Mouse (Mus musculus) cerebellum, postnatal 14 days (tissue): ENCODE results near the gene Pax3.
A peak's percentile ranks its signal among the peaks of the same experiment; 100 is the strongest.

Experiments used
- DNase-seq, 2 experiments: peaks; one replicate each; pipeline ENCODE4 v3.0.0; 2021; ENCODE audit warnings: mixed read lengths in 2 of 2

Pax3 gene

DNA sequence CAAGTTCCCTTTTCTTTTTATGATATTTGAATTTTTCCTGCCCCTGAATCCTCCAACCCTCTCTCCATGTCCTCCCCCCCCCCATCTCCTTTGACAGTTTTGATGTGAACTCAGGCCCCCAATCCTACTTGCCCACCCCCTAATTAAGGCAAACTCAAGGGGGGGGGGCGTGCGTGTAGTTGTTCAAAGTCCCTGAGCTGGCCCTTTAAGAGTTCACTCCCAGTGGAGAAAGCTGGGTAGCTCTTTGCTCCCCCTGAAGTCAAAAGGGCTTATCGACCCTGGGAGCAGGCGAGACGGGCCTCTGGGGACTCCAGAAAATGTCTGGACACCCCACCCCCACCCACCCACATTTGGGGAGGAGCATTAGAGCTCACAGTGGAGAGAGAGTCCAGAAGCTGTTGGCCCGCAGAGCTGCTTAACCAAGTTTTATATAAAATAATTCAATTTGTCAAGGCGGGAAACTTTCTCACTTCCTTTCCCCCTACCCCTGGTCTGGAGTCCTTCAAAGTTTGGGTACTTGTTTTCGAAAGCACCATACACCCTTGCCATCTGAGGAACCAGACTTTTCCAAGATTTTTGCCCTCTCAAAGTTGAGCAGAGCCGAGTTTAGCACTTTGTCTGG, 1.5 kb upstream of the Pax3 start:
- DNase-seq = no peak

DNA sequence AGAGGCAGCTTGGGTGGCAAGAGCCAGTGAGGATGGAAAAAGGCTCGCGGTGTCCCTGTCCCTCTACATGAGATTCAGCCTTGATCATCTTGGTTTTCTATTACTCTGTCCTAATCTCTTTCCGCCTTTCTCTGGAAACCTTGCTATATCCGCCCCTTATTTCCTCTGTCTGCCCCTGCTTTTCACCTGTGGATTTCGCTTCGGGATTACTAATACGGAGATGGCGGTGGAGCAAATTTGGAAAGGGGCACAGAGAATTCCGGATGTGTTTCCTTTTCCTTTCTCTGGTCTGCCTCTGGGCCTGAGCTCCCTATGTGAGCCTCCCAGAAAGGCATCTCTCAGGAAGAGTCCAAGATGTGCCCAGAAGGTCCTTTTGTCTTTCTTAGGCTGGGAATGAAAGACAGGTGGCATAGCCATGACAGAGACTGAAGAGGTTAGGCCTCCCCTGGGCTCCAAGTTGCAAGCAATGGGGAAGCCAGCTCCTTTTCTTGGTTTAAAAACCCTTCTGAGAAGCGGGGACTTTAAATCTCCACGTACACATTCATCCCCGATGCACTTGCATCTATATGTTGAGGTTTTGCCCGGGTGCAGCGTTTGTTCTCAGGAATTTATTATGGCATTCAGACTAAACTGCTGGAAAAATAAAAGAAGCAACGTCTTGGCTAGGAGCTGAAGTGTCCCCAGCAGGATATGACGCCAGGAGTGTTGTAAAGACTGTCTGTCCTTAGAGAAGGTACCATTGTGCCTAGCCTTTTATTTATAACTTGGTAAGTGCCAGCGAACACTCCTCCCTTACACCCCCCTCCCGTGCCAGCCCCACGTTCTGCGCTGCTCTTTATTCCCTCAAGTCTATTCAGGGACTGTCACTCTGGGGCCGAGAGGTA, 659 bp upstream of the Pax3 start:
- DNase-seq = no peak

DNA sequence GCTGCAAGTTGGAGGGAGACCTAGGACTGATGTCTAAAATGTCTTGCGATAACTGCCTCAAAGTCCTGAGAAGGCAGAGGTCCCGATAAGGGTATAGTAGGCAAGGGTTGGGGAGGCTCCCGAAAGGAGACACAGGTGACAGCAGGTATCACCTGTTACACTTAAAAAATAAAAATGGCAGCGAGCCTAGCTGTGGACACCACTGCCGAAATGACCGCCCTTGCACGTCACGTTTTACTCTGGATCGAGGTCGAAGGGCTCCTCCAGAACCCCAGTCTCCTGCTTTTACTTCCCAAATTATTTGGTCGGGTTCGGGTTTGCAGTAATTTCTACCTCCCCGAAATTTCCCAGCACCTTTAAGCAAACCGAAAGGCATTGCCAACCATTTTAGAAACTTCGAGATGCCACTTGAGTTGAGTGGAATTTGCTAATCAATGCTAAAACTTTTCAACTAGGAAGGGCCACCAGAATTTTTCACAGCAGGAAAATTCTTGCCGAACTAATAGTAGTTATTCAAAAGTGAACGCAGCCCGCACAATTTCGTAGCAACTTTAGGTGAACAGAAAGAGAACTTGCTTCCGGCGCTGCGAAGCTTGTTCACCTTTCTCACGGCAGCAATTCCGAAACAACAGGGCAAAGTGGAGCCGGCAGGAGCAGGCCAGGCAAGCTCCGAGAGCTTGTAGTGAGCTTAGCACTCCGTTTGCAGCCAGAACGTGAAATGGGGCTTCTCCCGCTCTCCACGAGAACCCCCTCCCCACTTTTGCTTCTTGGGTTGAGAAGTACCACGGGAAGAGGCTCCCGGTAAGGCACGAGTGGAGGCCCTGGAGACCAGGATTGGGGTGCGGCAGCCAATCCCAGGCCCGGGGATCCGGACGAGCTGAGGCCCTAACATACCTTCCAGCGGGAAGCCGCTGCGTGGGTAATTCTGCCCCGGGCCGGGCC, 892 bp downstream of the Pax3 start:
- DNase-seq = no peak

DNA sequence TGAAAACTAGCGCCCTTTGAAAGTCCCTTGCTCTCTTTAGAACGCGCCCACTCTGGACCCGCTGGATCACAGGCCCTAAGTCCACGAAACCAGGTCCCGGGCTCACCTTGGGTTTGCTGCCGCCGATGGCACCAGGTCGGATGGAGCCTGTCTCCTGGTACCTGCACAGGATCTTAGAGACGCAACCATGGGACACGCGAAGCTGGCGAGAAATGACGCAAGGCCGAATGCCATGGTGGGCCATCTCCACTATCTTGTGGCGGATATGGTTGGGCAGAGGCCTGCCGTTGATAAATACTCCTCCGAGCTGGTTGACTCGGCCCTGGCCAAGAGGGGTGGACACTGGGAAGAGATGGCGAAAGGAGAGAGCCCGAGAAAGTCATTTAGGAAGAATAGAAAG, 1.8 kb downstream of the Pax3 start:
- peak in 1 of 2 experiments; percentile 44 for DNase-seq

DNA sequence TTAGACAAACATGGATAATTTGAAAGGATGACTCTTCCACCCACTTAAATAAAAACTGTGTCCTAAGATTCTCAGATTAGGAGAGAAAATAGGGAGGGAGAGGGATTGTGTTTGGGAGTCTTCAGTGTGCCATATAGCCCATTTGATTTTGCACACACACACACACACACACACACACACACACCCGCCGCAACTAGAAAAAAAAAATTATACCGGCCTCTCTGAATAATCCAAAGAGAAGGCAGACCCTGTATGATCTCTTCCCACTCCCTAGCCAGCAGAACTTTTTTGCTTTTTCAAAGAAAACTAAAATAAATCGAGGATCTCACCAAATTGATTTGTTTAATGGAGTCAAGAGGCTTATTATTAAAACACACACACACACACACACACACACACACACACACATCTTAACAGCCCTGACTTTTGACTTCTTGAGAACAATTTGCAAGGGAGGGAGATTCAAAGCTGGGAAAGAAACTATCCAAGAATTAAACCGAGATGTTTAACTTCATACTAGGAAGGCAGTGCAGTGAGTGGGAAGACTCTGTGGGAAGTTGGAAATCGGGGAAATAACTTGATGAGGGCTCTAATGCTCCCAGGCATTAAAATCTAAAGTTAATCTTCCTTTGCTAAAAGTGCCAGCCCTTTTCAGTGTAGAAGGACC, 2.4 kb downstream of the Pax3 start:
- DNase-seq = no peak

DNA sequence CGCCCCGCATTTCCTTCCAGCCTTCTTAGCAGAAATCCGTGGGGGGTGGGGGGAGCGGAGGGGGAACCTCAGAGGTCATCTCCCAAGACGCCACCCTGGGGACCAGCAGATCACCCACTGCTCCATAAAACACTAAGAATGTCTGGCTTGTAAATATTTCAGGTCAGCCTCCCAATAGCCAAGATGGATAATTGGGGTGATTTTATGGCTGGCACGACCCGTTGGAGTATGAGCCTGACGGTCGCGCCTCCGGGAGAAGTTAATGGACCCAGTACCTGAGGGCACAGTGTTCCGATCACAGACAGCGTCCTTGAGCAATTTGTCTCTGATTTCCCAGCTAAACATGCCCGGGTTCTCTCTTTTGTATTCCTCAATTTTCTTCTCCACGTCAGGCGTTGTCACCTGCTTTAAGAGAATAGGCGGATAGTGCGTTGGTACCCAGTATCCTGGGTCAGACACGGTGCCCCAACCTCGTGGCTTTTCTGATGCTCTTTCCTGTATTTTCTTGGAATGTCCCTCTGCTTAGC, 3.4 kb downstream of the Pax3 start:
- DNase-seq = peak in 1 of 2 experiments; percentile 44

DNA sequence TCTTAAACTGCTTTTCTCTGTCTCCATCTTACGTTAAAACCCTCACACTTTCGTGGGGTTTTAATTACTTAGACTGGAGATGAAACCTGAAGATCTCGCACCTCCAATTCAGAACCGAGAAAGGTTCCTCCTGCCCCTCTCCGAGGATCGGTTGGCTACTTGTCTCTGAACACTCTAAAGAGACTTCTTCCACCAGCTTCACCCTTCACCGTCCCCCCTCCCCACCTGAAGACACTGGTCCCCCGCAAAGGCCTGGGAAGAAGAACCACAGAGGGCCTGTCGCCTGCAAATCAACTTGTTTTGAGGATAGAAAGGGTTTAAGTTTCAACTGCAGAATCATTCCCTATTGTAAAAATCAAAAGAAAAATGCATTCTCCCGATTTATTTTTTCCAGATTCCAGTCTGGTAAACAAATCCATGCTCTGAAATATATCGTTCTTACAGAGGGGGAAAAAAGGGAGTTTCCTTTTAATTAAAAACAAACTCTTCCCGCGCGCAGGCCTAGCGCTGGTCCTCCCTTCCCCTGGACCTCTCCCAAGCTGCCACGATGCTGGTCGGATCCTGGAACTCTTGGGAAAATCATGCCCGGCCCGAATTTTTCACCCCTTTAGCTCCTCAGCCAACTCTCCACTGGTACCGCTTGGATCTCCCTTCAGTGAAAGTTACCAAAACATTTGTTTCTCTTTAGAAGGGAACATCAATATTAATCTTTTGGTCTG, 4.0 kb downstream of the Pax3 start:
- DNase-seq = no peak

DNA sequence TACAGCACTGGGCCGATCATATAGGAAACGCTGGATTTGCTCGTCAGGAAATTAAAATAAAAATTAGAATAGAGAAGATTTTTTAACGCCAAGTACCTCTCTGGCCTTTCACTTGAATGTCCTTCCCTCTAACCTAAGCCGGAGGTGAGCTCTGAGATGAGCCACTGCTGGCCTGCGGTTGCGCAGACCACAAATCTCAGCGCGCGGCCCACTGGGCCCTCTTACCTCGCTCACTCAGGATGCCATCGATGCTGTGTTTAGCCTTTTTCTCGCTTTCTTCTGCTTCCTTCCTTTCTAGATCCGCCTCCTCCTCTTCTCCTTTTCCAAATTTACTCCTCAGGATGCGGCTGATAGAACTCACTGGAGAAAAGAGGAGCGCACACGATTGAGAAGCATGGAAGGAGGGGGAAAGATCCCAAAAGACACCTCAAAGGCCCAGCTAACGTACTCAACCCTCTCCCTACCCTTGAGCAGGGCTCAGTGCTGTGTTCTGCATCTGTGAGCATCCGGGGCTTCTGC, 4.7 kb downstream of the Pax3 start:
- DNase-seq = no peak

DNA sequence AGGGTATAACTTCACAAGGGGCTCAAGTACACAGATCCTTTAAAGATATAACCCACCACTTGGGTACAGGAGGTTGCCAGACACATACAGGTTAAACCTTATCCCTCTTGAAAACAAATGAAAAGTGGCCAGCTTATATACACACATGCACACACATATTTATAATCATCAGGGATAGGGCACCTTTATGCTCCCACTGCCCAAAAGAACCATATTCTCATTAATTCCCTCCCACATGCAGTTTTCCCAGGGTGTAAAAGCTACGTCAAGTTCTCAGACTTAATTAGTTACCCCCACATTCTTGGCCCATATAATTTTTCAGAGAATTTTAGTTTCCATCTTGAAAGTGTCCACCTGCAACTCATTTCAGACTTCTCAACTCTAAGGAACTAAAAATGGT, 5.2 kb downstream of the Pax3 start:
- no peak for DNase-seq

DNA sequence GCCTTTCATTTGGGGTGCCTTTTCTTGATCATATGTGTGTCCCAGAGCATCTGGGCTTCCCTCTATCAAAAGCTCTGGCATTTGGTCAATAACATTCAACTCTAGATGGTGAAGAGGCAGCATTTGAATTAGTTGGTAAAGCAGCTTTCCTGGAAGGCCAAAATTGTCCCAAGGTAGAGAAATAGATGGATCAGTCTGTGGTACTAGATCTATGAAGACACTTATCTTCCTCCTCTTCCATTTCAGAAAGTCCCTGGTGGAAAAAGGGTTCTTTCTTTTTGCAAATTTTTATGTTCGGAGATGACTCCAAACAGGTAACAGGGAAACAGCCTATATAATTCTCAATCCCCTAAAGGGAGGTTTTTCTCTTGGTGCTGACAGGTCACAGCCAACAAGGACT, 5.6 kb downstream of the Pax3 start:
- DNase-seq = no peak

DNA sequence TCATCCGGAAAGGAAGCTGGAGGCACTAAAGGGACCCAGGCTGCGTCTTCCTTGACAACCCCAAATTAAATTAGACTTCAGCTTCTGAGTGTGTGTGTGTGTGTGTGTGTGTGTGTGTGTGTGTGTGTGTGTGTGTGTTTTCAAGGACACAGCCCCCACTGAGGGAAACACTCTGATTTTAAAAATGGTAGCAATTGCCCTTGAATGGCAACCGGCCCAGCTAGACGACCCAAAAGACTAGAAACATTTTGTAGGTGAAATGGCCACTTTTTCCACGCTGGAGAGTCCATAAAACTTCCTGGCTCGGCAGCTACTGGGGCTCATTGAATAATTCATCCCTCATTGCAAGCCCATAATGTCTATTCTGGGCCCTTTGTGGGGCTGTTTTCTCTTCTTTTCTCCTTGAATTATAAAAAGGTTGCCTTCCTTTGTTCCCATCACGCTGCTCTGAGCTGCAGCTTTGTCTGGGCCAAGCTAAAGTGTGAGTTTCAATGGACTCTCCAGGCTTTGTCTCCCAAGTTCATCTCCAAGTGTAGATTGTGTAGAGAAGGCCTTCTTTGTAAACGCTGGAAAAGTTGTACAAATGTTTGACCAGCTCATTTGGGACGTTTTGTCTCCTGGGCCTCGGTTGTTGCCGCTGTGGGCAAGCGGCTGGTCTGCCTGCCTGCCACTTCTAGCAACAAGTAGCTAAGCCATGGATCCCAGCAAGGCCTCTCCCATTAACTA, 6.4 kb downstream of the Pax3 start:
- DNase-seq = no peak

DNA sequence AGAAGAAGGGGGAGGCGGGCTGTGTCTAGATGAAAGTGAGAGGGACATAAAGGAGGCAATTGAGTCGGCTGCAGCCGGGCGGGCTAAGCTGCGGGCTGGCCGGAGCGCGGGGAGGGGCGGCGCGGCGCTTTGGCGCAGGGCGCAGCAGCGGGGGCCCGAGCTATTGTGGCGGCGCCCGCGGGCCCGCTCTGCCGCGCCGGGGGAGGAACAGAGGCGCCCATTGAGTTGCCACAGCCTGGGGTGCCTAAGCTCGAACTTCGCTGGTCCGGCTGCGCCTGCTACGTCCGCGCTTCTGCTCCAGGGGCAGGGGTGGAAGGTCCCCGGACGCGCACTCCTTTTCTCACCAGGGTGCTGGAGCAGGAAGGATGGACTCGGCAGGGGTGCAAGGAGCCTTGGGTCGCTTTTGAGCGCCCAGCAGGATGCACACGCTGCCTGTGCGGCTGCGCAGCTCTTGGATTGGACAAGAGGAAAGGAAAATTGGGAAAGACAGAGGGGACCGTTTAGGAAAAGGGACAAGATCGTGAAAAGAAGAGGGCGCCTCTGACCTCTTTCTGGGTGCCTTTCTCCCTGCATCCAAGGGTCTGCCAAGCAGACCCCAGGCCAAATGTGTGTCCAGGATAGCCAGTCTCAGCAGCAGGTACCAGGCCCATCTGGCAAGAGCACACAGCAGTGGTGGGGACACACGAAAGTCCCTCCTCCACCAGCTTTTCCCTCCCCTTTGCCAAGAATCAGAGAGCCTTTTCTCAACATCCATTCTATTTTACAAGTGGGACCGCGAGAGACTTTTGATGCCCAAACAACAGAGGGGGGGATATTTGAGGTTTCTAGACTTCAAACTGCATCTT, 7.2 kb downstream of the Pax3 start:
- peak in 1 of 2 experiments; percentile 39 for DNase-seq

DNA sequence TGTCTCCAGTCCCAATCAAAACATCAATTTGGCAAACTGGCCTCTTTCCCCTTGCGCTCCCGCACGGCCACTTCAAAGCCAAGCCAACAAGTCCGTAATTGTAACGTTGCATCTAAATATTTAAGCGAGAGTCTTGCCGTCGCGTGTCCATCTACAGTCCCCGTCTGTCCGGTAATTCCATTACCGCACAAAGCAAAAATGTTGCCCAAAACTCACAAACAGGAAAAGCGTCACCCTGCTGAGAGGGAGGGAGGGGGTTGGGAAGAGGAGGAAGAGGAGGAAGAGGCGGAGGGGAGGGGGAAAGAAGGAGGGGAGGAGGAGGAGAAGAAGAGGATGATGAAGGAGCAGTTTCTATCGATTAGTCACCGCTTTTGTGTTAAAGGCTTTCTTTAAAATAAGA, 7.9 kb downstream of the Pax3 start:
- DNase-seq = no peak

DNA sequence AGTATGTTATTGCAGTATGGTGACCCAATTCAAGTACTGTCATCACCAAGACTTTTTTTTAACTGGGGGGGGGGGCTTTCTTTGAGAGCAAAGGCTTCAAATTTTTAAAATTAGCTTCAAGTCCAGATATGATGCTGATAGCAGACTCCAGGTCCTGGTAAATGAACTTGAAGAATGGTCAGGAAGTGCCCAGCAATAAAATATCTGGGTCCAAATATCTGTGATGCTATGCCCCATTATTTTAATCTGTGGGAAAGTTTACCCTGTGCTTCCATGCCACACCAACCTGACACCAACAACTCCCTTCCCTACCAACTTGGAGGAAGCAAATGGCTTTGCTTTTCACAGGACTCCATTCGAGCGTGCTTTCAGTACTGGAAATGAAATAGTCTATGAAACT, 8.6 kb downstream of the Pax3 start:
- no peak for DNase-seq

DNA sequence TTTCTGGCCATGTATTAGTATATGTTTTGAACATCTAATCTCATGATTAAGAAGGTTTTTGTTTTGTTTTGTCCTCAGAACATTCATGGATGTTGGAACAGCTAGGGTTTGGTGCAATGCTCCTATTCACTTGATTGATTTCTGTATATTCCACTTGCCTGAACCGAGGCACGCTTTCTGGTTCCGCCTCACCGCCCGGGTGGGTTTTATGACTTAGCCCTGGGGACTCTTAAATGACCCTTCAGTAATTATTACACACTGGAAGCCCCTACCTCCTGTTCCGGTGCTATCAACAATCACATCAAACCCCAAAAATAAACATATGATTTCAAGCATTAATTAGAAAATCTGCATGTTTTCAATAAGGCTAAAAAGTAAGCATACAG, 9.2 kb downstream of the Pax3 start:
- no peak for DNase-seq

DNA sequence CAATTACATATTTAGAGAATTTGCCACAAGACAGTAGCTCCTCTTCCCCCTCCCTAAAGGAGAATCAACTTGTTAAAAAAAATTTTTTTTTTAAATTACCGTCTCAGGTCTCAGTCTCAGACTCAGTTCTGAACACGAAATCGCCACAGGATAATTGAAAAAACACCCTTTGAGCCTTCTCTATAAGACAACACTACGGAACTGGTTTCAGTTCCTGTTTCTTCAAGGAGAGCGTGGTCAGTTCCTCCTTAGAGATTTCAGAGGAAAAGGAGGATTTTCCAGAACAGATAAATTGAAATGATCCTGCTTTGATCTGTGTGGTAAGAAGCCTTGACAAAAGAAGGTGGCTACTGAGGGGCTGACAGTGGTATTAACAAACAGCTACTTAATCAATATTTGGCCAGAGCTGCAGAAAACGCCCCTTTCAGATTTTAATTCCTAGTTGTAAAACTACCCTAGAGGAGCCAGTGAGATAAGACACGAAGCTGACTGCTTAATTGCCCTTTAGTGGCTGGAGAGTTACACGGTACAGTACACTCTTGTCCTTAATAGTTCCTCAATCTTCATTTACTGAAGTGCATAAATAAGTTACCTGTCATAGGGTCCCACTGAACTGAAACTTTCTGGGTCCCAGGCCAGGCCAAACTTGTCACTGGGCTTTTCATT, 9.7 kb downstream of the Pax3 start:
- no peak for DNase-seq

DNA sequence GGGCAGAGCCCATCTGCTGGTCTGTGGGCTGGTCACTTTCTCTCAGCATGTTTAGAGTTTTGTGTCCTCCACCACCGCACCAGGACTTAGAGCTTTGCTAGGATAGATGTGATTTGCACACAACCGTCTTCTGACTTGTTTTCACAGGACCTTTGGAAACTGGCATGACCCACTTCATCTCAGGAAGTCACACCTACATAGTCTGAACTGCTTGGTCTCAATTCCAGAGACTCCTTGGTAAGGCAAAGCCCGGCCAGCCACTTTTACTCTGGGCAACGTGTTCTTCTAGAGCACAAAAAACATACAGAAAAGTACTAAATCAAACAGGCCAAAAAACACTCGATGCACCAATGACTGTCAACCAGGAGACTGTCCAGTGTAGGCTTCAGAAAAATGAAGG, 14.0 kb downstream of the Pax3 start:
- DNase-seq = no peak

DNA sequence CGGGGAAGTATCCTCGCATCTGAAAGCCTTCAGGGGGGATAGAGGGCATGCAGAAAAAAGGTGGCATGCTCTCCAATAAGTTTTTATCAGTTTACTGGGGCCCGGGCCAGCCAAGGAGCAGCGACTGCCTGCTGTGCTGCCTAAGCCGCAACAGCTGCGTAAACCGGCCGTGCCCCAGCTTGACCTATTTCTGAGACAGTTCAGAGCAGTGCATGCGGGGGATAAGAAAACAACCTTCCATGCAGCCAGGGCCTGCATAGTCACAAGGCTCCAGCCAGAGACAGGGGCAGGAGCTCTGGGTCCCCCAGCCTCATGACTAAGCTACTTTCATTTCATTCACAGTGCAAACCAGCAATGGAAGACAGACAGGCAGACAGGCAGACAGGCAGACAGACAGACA, 15.1 kb downstream of the Pax3 start:
- DNase-seq = peak in 1 of 2 experiments; percentile 18

DNA sequence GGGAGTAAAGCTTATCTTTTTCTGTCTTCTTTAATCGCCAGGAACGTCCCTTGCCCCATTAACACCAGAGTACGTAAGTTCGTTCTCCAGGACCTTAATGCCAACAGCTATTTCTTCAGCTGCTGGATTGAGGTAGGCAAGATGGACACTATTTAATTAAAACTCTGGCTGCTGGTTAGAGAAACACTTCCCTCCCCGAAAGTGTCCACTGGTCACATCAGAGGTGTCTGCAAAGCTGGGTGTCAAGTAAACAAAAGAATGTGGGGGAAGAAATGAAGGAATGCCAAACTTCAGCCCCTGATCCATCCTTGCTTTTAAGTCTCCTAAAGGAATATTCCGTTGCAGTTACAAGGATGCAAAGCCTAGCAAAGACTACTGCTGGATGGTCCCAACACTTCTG, 24.6 kb downstream of the Pax3 start:
- no peak for DNase-seq
